Mouse (Mus musculus) lung, postnatal 0 days (tissue): ENCODE data around the gene Hap1. TPM values are rescaled to one million over a fixed set of nuclear protein-coding genes. Genes with fewer than 3 reads are reported as not detected.
A peak's percentile ranks its signal among the peaks of the same experiment; 100 is the strongest.

Experiments
- ATAC-seq: fragments of 200-750 bp; cut with Nextera tagmentation; 2 replicates; pipeline ENCODE4 v1.8.0; 2017; ENCODE audit warnings: moderate library complexity
- DNase-seq: peaks from one replicate; pipeline ENCODE4 v3.0.0-alpha.2; 2016; ENCODE audit warnings: low spot score
- H3K27ac ChIP-seq: fragments of 300-500 bp; sonication (generic); 2 replicates; pipeline ENCODE4 v1.5.1; 2014; ENCODE audit warnings: antibody characterized with exemption, mild to moderate bottlenecking, low read length, mixed read lengths
- H3K27me3 ChIP-seq: fragments of 300-500 bp; sonication (generic); replicated peaks from 2 replicates; pipeline ENCODE4 v1.6.1; 2014; ENCODE audit warnings: low read length, mixed read lengths; ENCODE audit not compliant: insufficient read depth
- H3K36me3 ChIP-seq: fragments of 300-500 bp; sonication (generic); 2 replicates; pipeline ENCODE4 v1.6.1; 2014; ENCODE audit warnings: low read length, mixed read lengths; ENCODE audit not compliant: insufficient read depth
- H3K4me1 ChIP-seq: fragments of 300-500 bp; sonication (generic); 2 replicates; pipeline ENCODE4 v1.6.1; 2014; ENCODE audit warnings: antibody characterized with exemption, low read depth, low read length, mixed read lengths; ENCODE audit not compliant: insufficient read depth
- H3K4me2 ChIP-seq: fragments of 300-500 bp; sonication (generic); replicated peaks from 2 replicates; pipeline ENCODE4 v1.6.1; 2014; ENCODE audit warnings: low read depth, mild to moderate bottlenecking, low read length, moderate library complexity, mixed read lengths
- H3K4me3 ChIP-seq: fragments of 300-500 bp; sonication (generic); 2 replicates; pipeline ENCODE4 v1.5.1; 2014; ENCODE audit warnings: low read depth, low read length
- H3K9ac ChIP-seq: fragments of 300-500 bp; sonication (generic); replicated peaks from 2 replicates; pipeline ENCODE4 v1.6.1; 2014; ENCODE audit warnings: low read depth, mild to moderate bottlenecking
- H3K9me3 ChIP-seq: fragments of 300-500 bp; sonication (generic); 2 replicates; pipeline ENCODE4 v1.6.1; 2016; ENCODE audit warnings: low read length, mixed read lengths
- CTCF ChIP-seq: IDR thresholded peaks from 2 replicates; pipeline ENCODE4 v1.5.1; 2016; ENCODE audit warnings: antibody characterized with exemption, mild to moderate bottlenecking
- EP300 ChIP-seq: IDR thresholded peaks from 2 replicates; pipeline ENCODE4 v1.6.1; 2016; ENCODE audit warnings: antibody characterized with exemption, mild to moderate bottlenecking, control low read depth
- WGBS: fragments of 180-500 bp; shearing (Covaris S2); extraction: QIAGEN DNeasy Blood & Tissue Kit; methylation state at CpG from one replicate; pipeline ENCODE4 v1.1.7; 2014; 5-methylcytosine and 5-hydroxymethylcytosine counted together
- polyA plus RNA-seq: library from polyadenylated mRNA; unstranded; fragments of >200 nt; fragmentation: Nextera tagmentation; extraction: Ambion mirVana; gene quantifications from 2 replicates; pipeline ENCODE4 v1.2.1, GENCODE M21; 2015

The Hap1 gene
- 6.4 and 6.5 TPM in 2 replicates for polyA plus RNA-seq

DNA sequence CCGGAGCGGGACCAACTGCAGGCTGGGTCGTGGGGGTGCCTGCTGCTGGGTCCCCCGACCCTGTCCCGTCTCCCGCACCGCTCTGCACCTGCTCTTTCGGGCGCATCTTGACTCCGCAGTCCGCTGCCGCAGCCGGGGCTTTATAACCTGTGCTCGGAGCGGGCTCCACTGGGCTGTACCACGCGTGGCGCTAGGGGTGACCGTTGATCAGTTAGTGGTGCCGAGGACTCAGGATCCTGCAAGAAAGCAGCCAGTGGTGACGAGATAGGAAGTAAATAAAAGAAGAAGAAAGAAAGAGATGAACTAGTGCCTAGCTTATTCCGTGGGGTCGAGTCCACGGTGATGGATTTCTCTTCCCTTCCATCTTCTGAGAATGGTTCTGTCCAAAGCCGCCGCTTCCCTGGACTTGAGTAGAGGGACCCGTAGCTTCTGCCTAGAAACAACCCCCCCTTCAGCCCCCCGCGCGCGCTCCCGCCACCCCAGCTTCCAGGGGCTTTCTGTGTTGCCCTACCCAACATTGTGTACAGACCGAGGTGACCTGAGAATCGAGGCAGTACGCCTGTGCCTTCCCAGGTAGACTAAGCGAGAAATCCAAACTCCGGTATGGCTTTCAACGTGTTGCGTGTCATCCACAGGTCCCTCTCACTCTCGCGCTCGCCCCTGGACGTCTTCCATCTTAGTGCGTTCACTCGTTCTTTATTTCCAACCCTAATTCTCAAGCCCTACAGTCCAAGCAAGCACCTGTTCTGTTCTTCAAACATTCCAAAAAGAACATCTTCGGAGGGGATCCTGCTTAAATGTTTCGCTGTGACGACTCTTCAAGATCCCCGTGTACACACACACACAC is at the start of gene Hap1:
Hap1 (minus strand) TSS at position 157 of the 847 bp plus-strand sequence.
- Histone ChIP-seq H3K9ac (peak within 1 kb of the TSS; percentile 48), H3K27me3 (peaks cover 9% of the 10 kb centered on the region; the same call in 1 of the 2 replicates), H3K36me3 (no peaks in the 10 kb centered on the region), H3K27ac (peak within 1 kb of the TSS; percentile 6; the same call in 1 of the 2 replicates), H3K4me3 (peak within 1 kb of the TSS; percentile 65), H3K9me3 (no peaks in the 10 kb centered on the region), H3K4me1 (no peaks in the 10 kb centered on the region), H3K4me2 (peak within 1 kb of the TSS; percentile 99)
- TF ChIP-seq EP300 = no peak
- 0 out of 2 replicates have a peak, but pooled peaks have one; percentile 14 for TF ChIP-seq CTCF
- DNase-seq (peak; percentile 76), ATAC-seq (peak; percentile 75)
- 4% methylated on average over 49 of the region's 49 CpGs for WGBS

DNA sequence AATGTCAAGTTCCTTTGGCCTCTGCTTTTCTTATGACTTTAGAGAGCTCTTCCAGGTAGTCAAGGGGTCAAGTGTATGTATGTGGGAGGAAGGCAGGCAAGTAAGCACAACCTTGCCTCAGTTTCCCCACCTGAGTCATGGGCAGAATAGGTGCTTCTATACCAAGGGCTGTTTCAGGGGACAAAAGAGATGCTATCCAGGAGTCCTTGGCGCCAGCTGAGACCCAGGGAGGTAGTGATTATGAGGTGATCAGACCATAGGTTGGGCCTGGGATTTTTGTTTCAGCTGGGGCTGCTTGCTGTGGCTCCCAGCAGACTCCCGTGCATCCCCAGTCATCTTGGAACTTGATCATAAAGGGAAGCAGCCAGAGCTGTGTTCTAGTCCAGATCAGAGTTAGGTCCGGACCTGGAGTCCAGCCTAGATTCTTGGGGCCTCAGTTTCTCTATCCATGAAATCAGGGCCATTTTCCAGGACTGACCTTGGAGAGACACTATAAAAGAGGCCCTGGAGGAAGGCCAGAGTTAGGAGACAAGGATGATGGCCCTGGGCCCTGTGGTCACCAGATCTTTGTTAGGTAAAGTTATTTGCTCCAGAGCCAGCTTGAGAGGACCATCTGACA is 48.6 kb upstream of the Hap1 start:
- H3K27ac ChIP-seq = peak overlapping the region; percentile 85; the same call in 1 of the 2 replicates

DNA sequence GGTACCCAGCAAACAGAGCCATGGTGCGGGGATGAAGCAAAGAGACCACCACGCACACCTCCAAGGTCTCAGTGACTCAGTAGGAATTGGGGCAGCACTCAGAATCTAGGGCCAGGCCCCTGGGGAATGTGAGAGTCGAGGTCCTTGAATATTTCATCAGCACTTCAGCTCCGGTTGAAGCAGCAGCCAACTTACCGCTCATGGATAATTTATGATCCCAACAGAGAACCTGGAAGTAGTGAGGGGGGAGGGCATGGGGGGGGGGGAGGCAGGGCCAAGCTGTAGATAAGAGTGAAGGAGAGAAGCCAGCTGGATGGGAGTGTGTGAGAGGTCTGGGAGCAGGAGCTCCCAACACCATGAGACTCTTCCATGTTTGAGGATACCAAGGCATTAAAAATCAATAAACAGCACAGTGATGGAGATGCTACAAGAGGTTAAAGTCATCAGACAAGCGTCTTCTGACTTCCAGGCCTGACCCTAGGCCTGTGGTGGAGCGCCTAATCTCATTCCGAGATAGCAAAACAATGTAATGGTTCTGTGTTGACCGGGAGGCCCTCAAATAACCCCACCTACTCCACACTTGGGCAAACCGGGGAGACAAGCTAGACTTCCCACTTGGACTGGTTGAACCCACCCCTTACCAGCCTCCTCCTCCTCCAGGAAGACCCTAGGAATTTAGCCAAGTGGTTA is 47.7 kb upstream of the Hap1 start:
- H3K27me3 ChIP-seq = no peaks in the 10 kb centered on the region
- no peak overlapping the region for H3K4me2 ChIP-seq
- peaks cover 12% of the 10 kb centered on the region; the same call in 1 of the 2 replicates for H3K4me1 ChIP-seq
- H3K27ac ChIP-seq = peak overlapping the region; percentile 85
- TF ChIP-seq EP300 (no peak), CTCF (no peak)
- WGBS = 30% methylated on average over 10 of the region's 10 CpGs
- no peaks in the 10 kb centered on the region for H3K9me3 ChIP-seq
- DNase-seq = peak; percentile 69
- no peak overlapping the region for H3K9ac ChIP-seq
- peaks cover under 1% of the 10 kb centered on the region; the same call in 1 of the 2 replicates for H3K36me3 ChIP-seq
- no peak overlapping the region for H3K4me3 ChIP-seq
- peak; percentile 56 for ATAC-seq

More for the DNA sequence above, 48.6 kb upstream of the Hap1 start:
- 86% methylated on average over 3 of the region's 3 CpGs for WGBS
- Histone ChIP-seq H3K27me3 (no peaks in the 10 kb centered on the region), H3K4me3 (no peak overlapping the region), H3K36me3 (peaks cover 5% of the 10 kb centered on the region; the same call in 1 of the 2 replicates), H3K4me2 (no peak overlapping the region), H3K9ac (no peak overlapping the region), H3K9me3 (no peaks in the 10 kb centered on the region), H3K4me1 (peaks cover 12% of the 10 kb centered on the region; the same call in 1 of the 2 replicates)
- TF ChIP-seq CTCF = no peak
- no peak for TF ChIP-seq EP300
- ATAC-seq = no peak
- no peak for DNase-seq

DNA sequence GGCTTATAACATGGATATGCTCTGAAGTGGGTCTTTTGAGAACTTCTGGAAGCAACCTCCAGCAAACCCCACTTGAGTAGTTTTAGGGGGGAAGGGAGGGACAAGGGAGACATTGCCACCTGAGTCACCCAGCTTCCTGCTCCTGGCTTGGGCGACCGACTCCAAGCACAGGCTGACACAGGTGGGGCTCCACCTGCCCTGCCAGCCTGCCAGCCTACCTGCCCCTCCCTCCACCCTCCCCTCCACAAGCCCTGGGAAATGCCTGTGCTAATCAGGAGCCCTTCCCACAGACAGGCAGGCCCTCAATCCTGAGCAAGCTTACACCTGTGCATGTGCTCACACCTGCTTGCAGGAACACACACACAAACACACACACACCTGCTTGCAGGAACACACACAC is 46.8 kb upstream of the Hap1 start:
- DNase-seq = peak; percentile 83
- Histone ChIP-seq H3K27me3 (no peaks in the 10 kb centered on the region), H3K9ac (no peak overlapping the region), H3K4me2 (no peak overlapping the region), H3K36me3 (no peaks in the 10 kb centered on the region), H3K9me3 (no peaks in the 10 kb centered on the region), H3K27ac (peak overlapping the region; percentile 85), H3K4me1 (peaks cover 15% of the 10 kb centered on the region; the same call in 1 of the 2 replicates), H3K4me3 (no peak overlapping the region)
- WGBS = 60% methylated on average over 1 of the region's 2 CpGs
- TF ChIP-seq CTCF (no peak), EP300 (0 out of 2 replicates have a peak, but pooled peaks have one; percentile 6)
- peak; percentile 43 for ATAC-seq

DNA sequence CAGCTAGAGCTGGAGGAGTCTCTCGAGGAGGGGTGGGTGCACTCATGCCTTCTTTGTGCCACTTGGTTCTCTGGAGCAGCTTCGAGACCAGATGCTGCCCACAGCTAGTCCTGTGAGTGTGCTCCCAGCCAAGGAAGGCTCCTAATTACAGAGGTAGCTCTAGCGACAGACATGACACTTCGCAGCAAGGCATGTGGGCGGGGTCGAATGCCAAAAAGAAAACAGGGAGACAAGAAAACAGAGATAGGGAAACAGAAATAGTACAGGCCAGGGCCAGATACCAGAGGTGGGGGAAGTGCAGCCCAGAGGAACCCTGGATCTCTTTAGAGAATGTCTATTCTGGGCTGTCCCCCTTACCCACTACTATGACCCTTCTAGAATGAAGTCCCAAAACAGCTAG is 46.3 kb upstream of the Hap1 start:
- TF ChIP-seq CTCF = no peak
- TF ChIP-seq EP300 = no peak
- no peak overlapping the region for H3K9ac ChIP-seq
- no peak for ATAC-seq
- WGBS = 28% methylated on average over 6 of the region's 6 CpGs
- H3K4me3 ChIP-seq = no peak overlapping the region
- H3K4me1 ChIP-seq = peaks cover 15% of the 10 kb centered on the region; the same call in 1 of the 2 replicates
- peak; percentile 40 for DNase-seq
- H3K36me3 ChIP-seq = no peaks in the 10 kb centered on the region
- H3K27ac ChIP-seq = peak overlapping the region; percentile 85
- H3K27me3 ChIP-seq = no peaks in the 10 kb centered on the region
- no peaks in the 10 kb centered on the region for H3K9me3 ChIP-seq
- H3K4me2 ChIP-seq = no peak overlapping the region

DNA sequence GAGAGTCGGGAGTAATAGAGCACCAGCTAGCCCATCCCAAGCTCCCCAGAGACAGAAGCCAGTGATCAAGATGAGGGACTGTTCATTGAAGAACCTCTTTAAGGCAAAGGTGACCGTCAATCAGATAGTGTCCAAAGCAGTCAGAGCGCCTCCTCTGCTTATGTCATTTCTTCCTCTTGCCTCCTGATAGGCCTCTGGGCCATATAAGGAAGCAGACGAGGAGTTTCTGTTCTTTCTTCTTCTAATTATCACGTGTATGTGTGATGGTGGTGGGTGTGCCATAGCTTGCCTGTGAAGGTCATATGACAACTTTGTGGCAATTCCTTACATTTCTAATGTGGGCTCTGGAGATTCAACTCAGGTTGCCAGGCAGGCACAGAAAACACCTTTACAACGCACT is 44.9 kb upstream of the Hap1 start:
- no peaks in the 10 kb centered on the region for H3K27me3 ChIP-seq
- no peak for ATAC-seq
- 72% methylated on average over 6 of the region's 6 CpGs for WGBS

More for the DNA sequence above, 44.9 kb upstream of the Hap1 start:
- Histone ChIP-seq H3K9me3 (no peaks in the 10 kb centered on the region), H3K4me1 (peaks cover 15% of the 10 kb centered on the region; the same call in 1 of the 2 replicates), H3K9ac (no peak overlapping the region), H3K4me2 (no peak overlapping the region), H3K27ac (no peak overlapping the region), H3K36me3 (no peaks in the 10 kb centered on the region), H3K4me3 (no peak overlapping the region)
- DNase-seq = no peak
- TF ChIP-seq EP300 (no peak), CTCF (no peak)
